8 mouse cellular contexts compared by ENCODE assay signal in genomic region chr6:52221337-52221992, GRCm38 (mm10). TPM values are rescaled to one million over a fixed set of nuclear protein-coding genes. Genes with fewer than 3 reads are reported as not detected.
DNase-seq lines count a peak whose midpoint lies in the region; ATAC-seq and TF ChIP-seq lines count a peak whose summit lies in the region.

TSS of gene Hoxa7 (minus strand) at chr6:52221854.

- TF ChIP-seq CTCF in heart, adult 2 months (IDR thresholded peaks at IDR 0.05): no peak

- peak; percentile 71 for ATAC-seq in embryonic facial prominence, embryonic 14.5 days (ENCODE audit: low read depth)
- peak; percentile 38 for ATAC-seq in limb, embryonic 12.5 days (ENCODE audit: insufficient number of reproducible peaks, insufficient read depth, low FRiP score, low TSS enrichment, low read depth)
- ATAC-seq in midbrain, embryonic 14.5 days (ENCODE audit: low FRiP score, low TSS enrichment): peak; percentile 58; the same call in 1 of the 2 replicates

- peak within 1 kb of the TSS; percentile 54 for H3K9ac ChIP-seq in embryonic facial prominence, embryonic 14.5 days (ENCODE audit: low read depth, low read length)
- H3K9ac ChIP-seq in heart, adult 2 months (ENCODE audit: low read depth, low read length): peak within 1 kb of the TSS; percentile 39
- peak within 1 kb of the TSS; percentile 100 for H3K9ac ChIP-seq in limb, embryonic 12.5 days (replicated peaks)
- H3K9ac ChIP-seq in midbrain, embryonic 14.5 days (replicated peaks; ENCODE audit: low read length): peak within 1 kb of the TSS; percentile 31; the same call in 1 of the 2 replicates

- peaks cover 10% of the 10 kb centered on the region; the same call in 1 of the 2 replicates for H3K4me1 ChIP-seq in embryonic facial prominence, embryonic 14.5 days (ENCODE audit: control insufficient read depth, insufficient read depth, low read length)
- peaks cover 1% of the 10 kb centered on the region; the same call in 1 of the 2 replicates for H3K4me1 ChIP-seq in heart, adult 2 months (ENCODE audit: control insufficient read depth, insufficient read depth, low read length)
- peaks cover 40% of the 10 kb centered on the region for H3K4me1 ChIP-seq in limb, embryonic 12.5 days (replicated peaks)
- 0 out of 2 replicates have a peak, but pooled peaks cover 3% of the 10 kb centered on the region for H3K4me1 ChIP-seq in midbrain, embryonic 14.5 days (ENCODE audit: control insufficient read depth, insufficient read depth, low read length)

- peak; percentile 90; the same call in 1 of the 2 replicates for TF ChIP-seq EP300 in heart, adult 2 months (IDR thresholded peaks at IDR 0.05; ENCODE audit: insufficient read depth, low read depth, low read length)

- H3K36me3 ChIP-seq in embryonic facial prominence, embryonic 14.5 days (ENCODE audit: control insufficient read depth, insufficient read depth, low read length): no peaks in the 10 kb centered on the region
- no peaks in the 10 kb centered on the region for H3K36me3 ChIP-seq in heart, adult 2 months (ENCODE audit: control insufficient read depth, insufficient read depth, low read length)
- peaks cover 14% of the 10 kb centered on the region for H3K36me3 ChIP-seq in limb, embryonic 12.5 days
- no peaks in the 10 kb centered on the region for H3K36me3 ChIP-seq in midbrain, embryonic 14.5 days (ENCODE audit: control insufficient read depth, insufficient read depth, low read length)

- H3K4me3 ChIP-seq in embryonic facial prominence, embryonic 14.5 days (ENCODE audit: low read depth, low read length): peak within 1 kb of the TSS; percentile 49
- peak within 1 kb of the TSS; percentile 58 for H3K4me3 ChIP-seq in heart, adult 2 months
- H3K4me3 ChIP-seq in limb, embryonic 12.5 days (replicated peaks): peak within 1 kb of the TSS; percentile 89
- peak within 1 kb of the TSS; percentile 41 for H3K4me3 ChIP-seq in midbrain, embryonic 14.5 days (replicated peaks; ENCODE audit: low read depth, low read length)

- no peak for TF ChIP-seq POLR2A in heart, adult 2 months (IDR thresholded peaks at IDR 0.05; ENCODE audit: insufficient read depth, low read depth, low read length)

- peak within 1 kb of the TSS; percentile 94 for H3K4me2 ChIP-seq in embryonic facial prominence, embryonic 14.5 days (ENCODE audit: low read depth, low read length)
- peak within 1 kb of the TSS; percentile 96 for H3K4me2 ChIP-seq in limb, embryonic 12.5 days
- peak within 1 kb of the TSS; percentile 79 for H3K4me2 ChIP-seq in midbrain, embryonic 14.5 days (ENCODE audit: low read length)

- no peaks in the 10 kb centered on the region for H3K9me3 ChIP-seq in embryonic facial prominence, embryonic 14.5 days (ENCODE audit: control insufficient read depth, low read length)
- no peaks in the 10 kb centered on the region for H3K9me3 ChIP-seq in limb, embryonic 12.5 days
- no peaks in the 10 kb centered on the region for H3K9me3 ChIP-seq in midbrain, embryonic 14.5 days (ENCODE audit: control insufficient read depth, low read length)

- DNase-seq in 3T3-L1 (ENCODE audit: low read depth, low spot score): peak; percentile 89
- peak; percentile 88 to 92 for DNase-seq in adrenal gland, postnatal 36 days
- peak; percentile 88 for DNase-seq in embryonic facial prominence, embryonic 14.5 days (ENCODE audit: low spot score)
- DNase-seq in heart, adult 2 months: peak; percentile 84 to 91
- peak; percentile 94 to 97 for DNase-seq in kidney, adult 8-10 months
- peak; percentile 92 for DNase-seq in midbrain, embryonic 14.5 days
- DNase-seq in spleen, adult 12 weeks (ENCODE audit: low spot score): peak; percentile 63

- intact Hi-C loops in heart, adult 2 months (cut with DNase I): loop anchor here (1.0 to 5.0 kb wide), 4 partner anchors 10 to 839 kb away; no protein-coding TSS in a partner anchor

- H3K27ac ChIP-seq in embryonic facial prominence, embryonic 14.5 days (replicated peaks; ENCODE audit: low read depth, low read length): no peak within 1 kb of the TSS
- no peak within 1 kb of the TSS for H3K27ac ChIP-seq in heart, adult 2 months
- peak within 1 kb of the TSS; percentile 99 for H3K27ac ChIP-seq in limb, embryonic 12.5 days
- H3K27ac ChIP-seq in midbrain, embryonic 14.5 days (replicated peaks; ENCODE audit: low read depth, low read length): no peak within 1 kb of the TSS

- peaks cover 100% of the 10 kb centered on the region for H3K27me3 ChIP-seq in embryonic facial prominence, embryonic 14.5 days (replicated peaks; ENCODE audit: control insufficient read depth, insufficient read depth, low read length)
- H3K27me3 ChIP-seq in heart, adult 2 months (ENCODE audit: control insufficient read depth, insufficient read depth, low read length): peaks cover 43% of the 10 kb centered on the region
- no peaks in the 10 kb centered on the region; the same call in 1 of the 2 replicates for H3K27me3 ChIP-seq in limb, embryonic 12.5 days
- peaks cover 97% of the 10 kb centered on the region for H3K27me3 ChIP-seq in midbrain, embryonic 14.5 days (ENCODE audit: control insufficient read depth, insufficient read depth, low read length)

- under 1% methylated on average over 46 of the region's 46 CpGs for WGBS in embryonic facial prominence, embryonic 14.5 days
- 2% methylated on average over 46 of the region's 46 CpGs for WGBS in heart, adult 2 months
- under 1% methylated on average over 46 of the region's 46 CpGs for WGBS in limb, embryonic 12.5 days
- 1% methylated on average over 46 of the region's 46 CpGs for WGBS in midbrain, embryonic 14.5 days

- H3K79me2 ChIP-seq in heart, adult 2 months (replicated peaks; ENCODE audit: control insufficient read depth, insufficient read depth, low read length): no peaks in the 10 kb centered on the region

RNA-seq across cellular contexts. Expression of gene Hoxa7, which starts in this region (rescaled TPM):
- 10 to 100 TPM; 19.1 to 20.1 TPM for total RNA-seq in adrenal gland, postnatal 36 days (2021)
- 0.21 and 1.4 TPM in 2 replicates for polyA plus RNA-seq in embryonic facial prominence, embryonic 14.5 days (2014; fragmentation: Nextera tagmentation; extraction: Ambion mirVana)
- total RNA-seq in heart, adult 2 months (2021): under 1 TPM; 0.25 to 0.50 TPM
- polyA plus RNA-seq in heart, adult 2 months (2012; rRNA removed): 0.26 and 0.31 TPM in 2 replicates
- polyA plus RNA-seq in limb, embryonic 12.5 days (2016; fragmentation: Nextera tagmentation; extraction: Ambion mirVana): 11.7 and 13.8 TPM in 2 replicates
- polyA plus RNA-seq in midbrain, embryonic 14.5 days (2014; fragmentation: Nextera tagmentation; extraction: Ambion mirVana): not detected in 2 replicates

Comparison
In these comparisons a context has a peak if more than half of its experiments do, and no peak if none do; other contexts are left out.
1. RNA of gene Hoxa7 (total RNA-seq): 19.1 to 20.1 TPM in adrenal gland, postnatal 36 days; 0.25 to 0.50 TPM in heart, adult 2 months; every median in the first group is over 10 times any median in the second.
2. Peak in DNase-seq, H3K4me3 ChIP-seq and H3K9ac ChIP-seq in heart, adult 2 months; RNA of the gene not detected or under 1 TPM.
3. Peak in DNase-seq, ATAC-seq, H3K4me3 ChIP-seq, H3K9ac ChIP-seq and H3K4me2 ChIP-seq in midbrain, embryonic 14.5 days; RNA of the gene not detected or under 1 TPM.
4. H3K9ac ChIP-seq: peak in every context shown above with its lines; median percentile 100 in limb, embryonic 12.5 days; 54 in embryonic facial prominence, embryonic 14.5 days; 39 in heart, adult 2 months; 31 in midbrain, embryonic 14.5 days.
5. Peak in every context shown above with its lines, with median percentiles within 50 percentile points of each other: DNase-seq, ATAC-seq, H3K4me2 ChIP-seq and H3K4me3 ChIP-seq.